Mouse (Mus musculus) brain, embryonic 14.5 days (tissue): ENCODE measurements around the gene Gm20403.

Experiments used
- CTCF ChIP-seq: fragments of 200-500 bp; IDR thresholded peaks from 2 replicates; pipeline ENCODE4 v1.5.1; 2012; ENCODE audit warnings: inconsistent platforms, mild to moderate bottlenecking, moderate library complexity, borderline replicate concordance; ENCODE audit not compliant: insufficient read depth, insufficient read length; ENCODE audit errors: extremely low read depth
- POLR2A ChIP-seq: fragments of 200-500 bp; IDR thresholded peaks from 2 replicates; pipeline ENCODE4 v1.6.1; 2012; ENCODE audit warnings: mild to moderate bottlenecking, inconsistent platforms, borderline replicate concordance; ENCODE audit not compliant: poor library complexity, insufficient read depth, insufficient read length, severe bottlenecking; ENCODE audit errors: extremely low read depth

DNA sequence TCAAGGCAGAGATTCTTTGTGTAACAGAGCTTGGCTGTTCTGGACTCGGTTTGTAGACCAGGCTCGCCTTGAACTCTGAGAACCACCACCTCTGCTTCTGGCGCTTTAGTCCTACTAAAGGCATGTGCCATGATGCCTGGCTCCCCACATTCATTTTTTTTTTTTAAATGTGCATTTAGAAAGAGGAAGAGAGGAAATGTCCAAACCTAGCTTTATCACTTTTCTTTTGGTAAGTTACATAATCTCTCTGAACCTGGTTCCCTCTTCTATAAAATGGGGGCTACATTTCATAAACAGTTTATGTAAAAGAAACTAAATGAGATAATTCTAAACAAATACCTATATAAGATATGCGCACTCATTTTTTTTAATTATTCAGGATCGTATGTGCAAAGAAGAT, 5.4 kb downstream of the Gm20403 start:
- TF ChIP-seq CTCF (no peak), POLR2A (no peak)
